Mouse (Mus musculus) spleen, postnatal 4 days (tissue): ENCODE measurements around the gene Opn3.

Experiments
- DNase-seq, 2 experiments: peaks; one replicate each; pipeline ENCODE4 v3.0.0; 2022; ENCODE audit warnings: low spot score in 2 of 2

The Opn3 gene

GRCm38 (mm10) chr1:175692246-175692996, at the start of gene Opn3, which contains the start of gene Chml:
Gene Opn3 (minus strand): TSS chr1:175692776.
Gene Chml (minus strand): TSS chr1:175692901.
- peak; percentile 98 to 99 for DNase-seq

GRCm38 (mm10) chr1:175725771-175726170, 33.2 kb upstream of the Opn3 start:
- DNase-seq = no peak

- DNase-seq = no peak
Observed at GRCm38 (mm10) chr1:175716832-175717231, 24.3 kb upstream of the Opn3 start.

- DNase-seq = no peak
Observed at GRCm38 (mm10) chr1:175712338-175712909, 19.8 kb upstream of the Opn3 start.

GRCm38 (mm10) chr1:175708013-175708412, 15.4 kb upstream of the Opn3 start:
- DNase-seq = no peak

GRCm38 (mm10) chr1:175707599-175707998, 15.0 kb upstream of the Opn3 start:
- no peak for DNase-seq

GRCm38 (mm10) chr1:175701145-175701544, 8.6 kb upstream of the Opn3 start:
- no peak for DNase-seq

- DNase-seq = no peak
Observed at GRCm38 (mm10) chr1:175699796-175700195, 7.2 kb upstream of the Opn3 start.

GRCm38 (mm10) chr1:175699375-175699774, 6.8 kb upstream of the Opn3 start:
- no peak for DNase-seq

GRCm38 (mm10) chr1:175698293-175698692, 5.7 kb upstream of the Opn3 start, which contains the start of gene Wdr64:
Gene Wdr64 (plus strand): TSS chr1:175698593.
- no peak for DNase-seq

GRCm38 (mm10) chr1:175693429-175693960, 919 bp upstream of the Opn3 start:
- DNase-seq = no peak

- no peak for DNase-seq
Observed at GRCm38 (mm10) chr1:175692997-175693361, 403 bp upstream of the Opn3 start.

- no peak for DNase-seq
Observed at GRCm38 (mm10) chr1:175691686-175692245, 810 bp downstream of the Opn3 start.

- DNase-seq = peak in 1 of 2 experiments; percentile 12
Observed at GRCm38 (mm10) chr1:175680995-175681394, 11.6 kb downstream of the Opn3 start.

GRCm38 (mm10) chr1:175677459-175677858, 15.1 kb downstream of the Opn3 start:
- DNase-seq = no peak

GRCm38 (mm10) chr1:175675116-175675515, 17.5 kb downstream of the Opn3 start:
- DNase-seq = no peak

- DNase-seq = no peak
Observed at GRCm38 (mm10) chr1:175673563-175674325, 18.8 kb downstream of the Opn3 start.

- DNase-seq = no peak
Observed at GRCm38 (mm10) chr1:175671626-175672025, 20.9 kb downstream of the Opn3 start.

GRCm38 (mm10) chr1:175670042-175670441, 22.5 kb downstream of the Opn3 start:
- DNase-seq = no peak

- no peak for DNase-seq
Observed at GRCm38 (mm10) chr1:175669456-175669855, 23.1 kb downstream of the Opn3 start.

- DNase-seq = no peak
Observed at GRCm38 (mm10) chr1:175668666-175669405, 23.7 kb downstream of the Opn3 start.
